In genomic region chr3:27288909-27289308, GRCm38 (mm10) we compare ENCODE assay signal across 11 mouse cellular contexts. TPM values are rescaled to one million over a fixed set of nuclear protein-coding genes. Genes with fewer than 3 reads are reported as not detected.
DNase-seq lines count a peak whose midpoint lies in the region; ATAC-seq and TF ChIP-seq lines count a peak whose summit lies in the region.
"Had no signal": no experiment of that assay in that cellular context is flagged by ENCODE, and none has a peak within 500 bp of the region (broad histone marks: within the 10 kb centered on the region; RNA-seq: fewer than 3 reads in every experiment).

No protein-coding gene starts in this region.

- TF ChIP-seq EP300 in heart, adult 2 months (IDR thresholded peaks at IDR 0.05; ENCODE audit: insufficient read depth, low read depth, low read length) = no peak
- no peak for TF ChIP-seq EP300 in heart, postnatal 0 days (IDR thresholded peaks at IDR 0.05; ENCODE audit: low read depth)

- peaks cover 6% of the 10 kb centered on the region for H3K36me3 ChIP-seq in heart, adult 2 months (ENCODE audit: control insufficient read depth, insufficient read depth, low read length)
- no peaks in the 10 kb centered on the region for H3K36me3 ChIP-seq in heart, embryonic 11.5 days (ENCODE audit: control insufficient read depth, insufficient read depth, low read length)
- no peaks in the 10 kb centered on the region for H3K36me3 ChIP-seq in heart, postnatal 0 days (replicated peaks; ENCODE audit: control insufficient read depth, insufficient read depth, low read length)
- H3K36me3 ChIP-seq in kidney, postnatal 0 days (ENCODE audit: insufficient read depth, low read length) = no peaks in the 10 kb centered on the region
- H3K36me3 ChIP-seq: limb, embryonic 13.5 days had no signal

- H3K27me3 ChIP-seq in heart, adult 2 months (ENCODE audit: control insufficient read depth, insufficient read depth, low read length) = no peaks in the 10 kb centered on the region
- H3K27me3 ChIP-seq in heart, embryonic 11.5 days (ENCODE audit: control insufficient read depth, insufficient read depth, low read length) = no peaks in the 10 kb centered on the region
- no peaks in the 10 kb centered on the region for H3K27me3 ChIP-seq in heart, postnatal 0 days (ENCODE audit: control insufficient read depth, insufficient read depth, low read length)
- no peaks in the 10 kb centered on the region for H3K27me3 ChIP-seq in kidney, postnatal 0 days (ENCODE audit: insufficient read depth, low read length)
- H3K27me3 ChIP-seq: limb, embryonic 13.5 days had no signal

- peak overlapping the region; percentile 69 for H3K27ac ChIP-seq in heart, adult 2 months
- H3K27ac ChIP-seq in heart, embryonic 11.5 days (ENCODE audit: low read depth, low read length) = no peak overlapping the region
- peak overlapping the region; percentile 31; the same call in 1 of the 2 replicates for H3K27ac ChIP-seq in embryonic fibroblast, embryonic 13.5 days (ENCODE audit: insufficient read depth, low read length)
- H3K27ac ChIP-seq in heart, postnatal 0 days (ENCODE audit: low read depth) = peak overlapping the region; percentile 13; the same call in 1 of the 2 replicates
- peak overlapping the region; percentile 51 for H3K27ac ChIP-seq in kidney, postnatal 0 days
- H3K27ac ChIP-seq: limb, embryonic 13.5 days had no signal

- DNase-seq in heart, adult 2 months = peak in 1 of 2 experiments; percentile 39
- DNase-seq in heart, postnatal 0 days (ENCODE audit: low spot score) = no peak
- peak; percentile 70 for DNase-seq in kidney, postnatal 0 days (ENCODE audit: low spot score)
- no peak for DNase-seq in thymus, postnatal 25 days
- DNase-seq in frontal cortex, adult 2 months (ENCODE audit: extremely low spot score in 1 of 2, low spot score in 1 of 2) = no peak
- DNase-seq: cerebellum, adult 11 months had no signal

- H3K79me2 ChIP-seq in heart, adult 2 months (replicated peaks; ENCODE audit: control insufficient read depth, insufficient read depth, low read length) = no peaks in the 10 kb centered on the region

- ATAC-seq in heart, embryonic 11.5 days (replicated peaks; ENCODE audit: insufficient number of reproducible peaks, low FRiP score, low TSS enrichment) = no peak
- ATAC-seq in heart, postnatal 0 days (ENCODE audit: insufficient read depth, low read depth) = peak; percentile 27; the same call in 1 of the 2 replicates
- no peak for ATAC-seq in kidney, postnatal 0 days (replicated peaks; ENCODE audit: low FRiP score, low read depth)
- ATAC-seq in megakaryocyte, adult 5-6 weeks (ENCODE audit: poor library complexity, severe bottlenecking) = no peak
- ATAC-seq: forebrain, embryonic 14.5 days had no signal

- intact Hi-C loops in heart, adult 2 months (cut with DNase I) = loop anchor here (2.0 kb wide), 1 partner anchor 32 kb away; no protein-coding TSS in a partner anchor

- TF ChIP-seq POLR2A in heart, adult 2 months (IDR thresholded peaks at IDR 0.05; ENCODE audit: insufficient read depth, low read depth, low read length) = no peak
- no peak for TF ChIP-seq POLR2A in embryonic fibroblast, embryonic 13.5 days (IDR thresholded peaks at IDR 0.05; ENCODE audit: low read depth, low read length)

- H3K4me3 ChIP-seq in heart, adult 2 months = no peak overlapping the region
- no peak overlapping the region for H3K4me3 ChIP-seq in heart, embryonic 11.5 days (ENCODE audit: low read depth, low read length)
- H3K4me3 ChIP-seq in embryonic fibroblast, embryonic 13.5 days (ENCODE audit: insufficient read depth, low read length) = no peak overlapping the region
- no peak overlapping the region for H3K4me3 ChIP-seq in heart, postnatal 0 days (ENCODE audit: low read depth, low read length)
- H3K4me3 ChIP-seq in kidney, postnatal 0 days (replicated peaks; ENCODE audit: low read depth, low read length) = no peak overlapping the region
- H3K4me3 ChIP-seq: limb, embryonic 13.5 days had no signal

- no peak for TF ChIP-seq CTCF in heart, adult 2 months (IDR thresholded peaks at IDR 0.05)
- TF ChIP-seq CTCF in embryonic fibroblast, embryonic 13.5 days (IDR thresholded peaks at IDR 0.05; ENCODE audit: borderline replicate concordance, insufficient read depth, low read length) = no peak
- TF ChIP-seq CTCF in heart, postnatal 0 days (IDR thresholded peaks at IDR 0.05; ENCODE audit: low read depth) = no peak
- no peak for TF ChIP-seq CTCF in kidney, postnatal 0 days (IDR thresholded peaks at IDR 0.05; ENCODE audit: low read depth)

- no peak overlapping the region for H3K9ac ChIP-seq in heart, adult 2 months (ENCODE audit: low read depth, low read length)
- no peak overlapping the region for H3K9ac ChIP-seq in heart, embryonic 11.5 days (ENCODE audit: low read depth, low read length)
- no peak overlapping the region for H3K9ac ChIP-seq in heart, postnatal 0 days (replicated peaks; ENCODE audit: low read depth, low read length)
- no peak overlapping the region for H3K9ac ChIP-seq in kidney, postnatal 0 days (ENCODE audit: low read depth, low read length)
- H3K9ac ChIP-seq: limb, embryonic 13.5 days had no signal

- 4% methylated on average over 8 of the region's 8 CpGs for WGBS in heart, adult 2 months
- 48% methylated on average over 8 of the region's 8 CpGs for WGBS in heart, embryonic 11.5 days (ENCODE audit: insufficient replicate concordance)
- 18% methylated on average over 8 of the region's 8 CpGs for WGBS in heart, postnatal 0 days
- 39% methylated on average over 8 of the region's 8 CpGs for WGBS in kidney, postnatal 0 days

- peaks cover 7% of the 10 kb centered on the region for H3K4me1 ChIP-seq in heart, adult 2 months (ENCODE audit: control insufficient read depth, insufficient read depth, low read length)
- H3K4me1 ChIP-seq in heart, embryonic 11.5 days (ENCODE audit: control insufficient read depth, insufficient read depth, low read length) = no peaks in the 10 kb centered on the region
- no peaks in the 10 kb centered on the region for H3K4me1 ChIP-seq in embryonic fibroblast, embryonic 13.5 days (ENCODE audit: control insufficient read depth, insufficient read depth, low read length)
- 0 out of 2 replicates have a peak, but pooled peaks cover under 1% of the 10 kb centered on the region for H3K4me1 ChIP-seq in heart, postnatal 0 days (ENCODE audit: control insufficient read depth, insufficient read depth)
- H3K4me1 ChIP-seq in kidney, postnatal 0 days (replicated peaks; ENCODE audit: insufficient read depth, low read length) = 0 out of 2 replicates have a peak, but pooled peaks cover 9% of the 10 kb centered on the region
- H3K4me1 ChIP-seq: limb, embryonic 13.5 days had no signal

- H3K9me3 ChIP-seq in heart, embryonic 11.5 days (replicated peaks; ENCODE audit: control insufficient read depth, low read length) = no peaks in the 10 kb centered on the region
- H3K9me3 ChIP-seq in heart, postnatal 0 days (replicated peaks; ENCODE audit: control insufficient read depth, low read length) = no peaks in the 10 kb centered on the region
- H3K9me3 ChIP-seq in kidney, postnatal 0 days (replicated peaks; ENCODE audit: low read length) = no peaks in the 10 kb centered on the region
- H3K9me3 ChIP-seq: limb, embryonic 13.5 days had no signal

- H3K4me2 ChIP-seq in heart, embryonic 11.5 days = no peak overlapping the region
- 0 out of 2 replicates have a peak overlapping the region, but pooled peaks have one; percentile 1 for H3K4me2 ChIP-seq in heart, postnatal 0 days (ENCODE audit: low read depth, low read length)
- peak overlapping the region; percentile 13; the same call in 1 of the 2 replicates for H3K4me2 ChIP-seq in kidney, postnatal 0 days (ENCODE audit: low read length)
- H3K4me2 ChIP-seq: limb, embryonic 13.5 days had no signal

RNA-seq across cellular contexts. Expression of gene Tnfsf10, which starts 27.9 kb away (rescaled TPM):
- total RNA-seq in heart, adult 2 months (2021) = 10 to 100 TPM in 1 of 2 experiments, 1 to 10 TPM in 1; 6.3 to 10.4 TPM
- polyA plus RNA-seq in heart, adult 2 months (2012; rRNA removed) = 4.2 and 8.5 TPM in 2 replicates
- polyA plus RNA-seq in heart, embryonic 11.5 days (2014; fragmentation: Nextera tagmentation; extraction: Ambion mirVana) = not detected in 2 replicates
- polyA plus RNA-seq in embryonic fibroblast, embryonic 13.5 days (2011; ENCODE audit: insufficient read length, low read depth, missing spikeins) = 0.11 TPM in 1 of 2 replicates, not detected in the other
- 0.23 and 6.4 TPM in 2 replicates for total RNA-seq in heart, postnatal 0 days (2014; rRNA removed; ENCODE audit: low replicate concordance)
- polyA plus RNA-seq in heart, postnatal 0 days (2015; fragmentation: Nextera tagmentation; extraction: Ambion mirVana) = 0.64 and 0.66 TPM in 2 replicates
- 3.8 and 4.1 TPM in 2 replicates for polyA plus RNA-seq in kidney, postnatal 0 days (2015; fragmentation: Nextera tagmentation; extraction: Ambion mirVana)
- 2.0 and 2.2 TPM in 2 replicates for polyA plus RNA-seq in frontal cortex, adult 2 months (2012; rRNA removed)
- total RNA-seq in megakaryocyte, adult 5-6 weeks (2015) = 1.0 and 1.1 TPM in 2 replicates
- 1.5 and 1.6 TPM in 2 replicates for total RNA-seq in megakaryocyte, adult 5-6 weeks (2017)
